Mouse (Mus musculus) common myeloid progenitor, adult 5-6 weeks (primary cell): ENCODE measurements around the gene Ncan. TPM values are rescaled to one million over a fixed set of nuclear protein-coding genes. Genes with fewer than 3 reads are reported as not detected.
A peak's percentile ranks its signal among the peaks of the same experiment; 100 is the strongest.

ENCODE experiments used
- ATAC-seq: replicated peaks from 2 replicates; pipeline ENCODE4 v1.8.0; 2016; ENCODE audit warnings: low read depth, mild to moderate bottlenecking, moderate TSS enrichment, inconsistent platforms; ENCODE audit not compliant: poor library complexity, severe bottlenecking
- total RNA-seq: library from RNA; stranded (forward); fragments of 200-1000, 187-1606 nt; gene quantifications from 2 replicates; pipeline ENCODE4 v1.2.3, GENCODE M21; 2017

Gene Ncan
- not detected in 2 replicates for total RNA-seq

DNA sequence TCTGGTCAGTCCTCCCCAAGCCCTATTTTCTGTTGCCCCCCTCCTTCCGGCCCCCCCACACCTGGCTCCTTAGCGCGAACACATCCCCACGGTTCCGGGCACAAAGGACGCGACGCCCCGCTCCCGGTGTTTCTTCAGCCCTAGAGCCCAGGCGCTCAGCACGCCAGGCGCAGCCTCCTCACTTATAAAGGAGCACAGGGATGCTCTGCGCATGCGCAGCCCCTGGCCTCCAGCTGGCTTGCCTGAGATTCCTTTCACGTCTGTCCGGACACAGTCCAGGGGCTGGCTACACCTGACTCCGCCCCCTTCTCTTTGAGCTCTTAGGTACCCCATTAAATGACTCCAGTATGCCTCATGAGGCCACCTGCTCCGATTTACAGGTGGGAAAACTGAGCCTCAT is at the start of gene Ncan:
TSS of gene Ncan (minus strand) at position 207 of the 400 bp plus-strand sequence.
- ATAC-seq = peak; percentile 28; the same call in 1 of the 2 replicates

DNA sequence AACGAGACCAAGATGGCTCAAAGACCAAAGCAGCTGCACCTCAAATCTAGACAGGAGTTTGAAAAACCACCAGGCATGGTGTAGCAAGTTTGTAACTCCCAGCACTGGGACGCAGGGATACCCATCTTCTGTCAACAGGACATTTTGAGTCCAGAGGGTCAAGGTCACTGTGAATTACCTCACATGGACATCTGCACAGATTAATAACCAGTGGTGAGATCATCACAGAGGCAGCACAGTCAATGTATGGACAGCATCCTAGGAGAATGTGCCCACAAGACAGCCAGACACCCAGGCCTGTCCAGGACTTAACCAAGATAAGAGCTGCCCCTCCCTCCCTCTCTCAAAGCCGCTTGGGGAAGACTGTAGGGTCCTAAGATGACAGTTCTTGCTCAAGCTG is 49.4 kb upstream of the Ncan start:
- ATAC-seq = no peak

DNA sequence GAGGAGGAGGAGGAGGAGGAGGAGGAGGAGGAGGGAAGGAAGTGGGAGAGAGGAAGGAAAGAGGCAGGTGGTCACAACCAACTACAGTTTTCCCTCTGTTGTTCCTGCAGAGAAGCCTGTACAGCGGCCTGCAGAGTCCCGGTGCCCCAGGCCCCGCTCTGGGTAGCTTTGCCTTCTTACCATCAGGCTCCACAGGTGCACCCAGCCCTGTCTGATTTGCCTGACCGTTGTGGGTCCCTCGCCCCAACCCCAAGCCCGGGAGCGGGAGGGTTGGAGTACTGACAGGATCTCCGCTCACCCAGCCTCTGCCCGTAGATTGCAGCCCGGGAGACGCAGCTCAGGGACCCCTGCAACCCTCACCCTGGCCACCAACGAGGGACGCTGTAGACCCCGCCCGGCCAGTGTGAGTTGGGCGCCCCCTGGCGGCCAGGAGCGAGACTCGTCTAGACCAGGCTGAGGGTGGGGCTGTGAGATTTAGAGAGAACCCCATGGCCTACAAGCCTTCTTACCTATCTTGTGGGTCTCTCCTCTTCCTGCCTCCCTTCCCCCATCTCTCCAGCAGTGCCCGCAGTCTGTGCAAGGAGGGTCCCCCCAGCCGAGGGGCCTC is 45.9 kb upstream of the Ncan start:
- ATAC-seq = peak; percentile 83

DNA sequence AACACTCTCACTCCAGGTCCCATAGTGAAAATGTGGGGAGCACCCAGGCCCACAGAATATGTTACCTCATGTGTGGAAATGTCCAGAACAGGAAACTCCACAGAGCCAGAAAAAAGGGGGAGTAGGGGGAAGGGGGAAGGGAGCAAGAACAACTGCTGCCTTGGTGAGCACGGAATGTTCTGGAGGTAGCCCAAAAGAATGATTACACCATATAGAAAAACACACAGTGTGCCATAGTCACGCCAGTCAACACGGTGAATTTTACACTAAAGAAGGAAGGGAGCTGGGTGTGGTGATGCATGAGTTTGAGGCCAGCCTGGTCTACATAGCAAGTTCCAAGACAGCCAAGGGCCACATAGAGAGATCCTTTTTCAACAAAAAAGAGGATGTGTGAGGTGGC is 42.6 kb upstream of the Ncan start:
- no peak for ATAC-seq

GRCm38 (mm10) chr8:70160015-70160414 is 39.3 kb upstream of the Ncan start:
- ATAC-seq = no peak

GRCm38 (mm10) chr8:70159211-70159610 is 38.5 kb upstream of the Ncan start:
- ATAC-seq = no peak

DNA sequence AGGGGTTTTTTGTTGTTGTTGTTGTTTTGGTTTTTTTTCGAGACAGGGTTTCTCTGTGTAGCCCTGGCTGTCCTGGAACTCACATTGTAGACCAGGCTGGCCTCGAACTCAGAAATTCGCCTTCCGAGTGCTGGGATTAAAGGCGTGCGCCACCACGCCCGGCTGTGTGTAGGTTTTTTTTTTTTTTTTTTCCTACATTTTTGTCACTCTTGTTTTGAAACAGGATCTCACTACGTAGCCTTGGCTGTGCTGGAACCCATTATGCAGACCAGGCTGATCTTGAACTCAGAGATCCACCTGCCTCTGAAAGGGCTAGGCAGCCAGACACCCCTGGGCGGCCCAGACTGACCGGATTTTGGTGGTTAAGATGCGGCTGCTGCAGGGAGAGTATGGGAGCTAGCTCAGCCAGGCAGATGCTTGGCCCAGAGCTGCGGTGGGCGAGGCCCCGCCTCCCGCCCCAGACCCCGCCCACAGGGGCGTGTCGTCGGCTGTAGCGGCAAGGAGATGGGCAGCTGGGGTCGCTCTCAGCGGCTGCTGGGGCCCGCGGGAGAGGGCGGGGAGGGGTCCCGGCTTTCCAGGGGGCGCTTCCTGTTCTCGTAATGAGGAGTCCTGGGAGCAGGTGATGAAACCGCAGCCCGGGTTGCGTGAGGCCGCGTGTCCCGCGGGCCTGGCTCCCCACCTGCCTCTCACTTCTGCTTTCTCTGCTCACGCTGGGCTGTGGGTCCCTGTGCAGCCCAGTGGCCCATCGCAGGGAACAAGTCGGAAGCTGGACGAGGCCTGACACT is 37.6 kb upstream of the Ncan start:
- ATAC-seq = peak; percentile 85

DNA sequence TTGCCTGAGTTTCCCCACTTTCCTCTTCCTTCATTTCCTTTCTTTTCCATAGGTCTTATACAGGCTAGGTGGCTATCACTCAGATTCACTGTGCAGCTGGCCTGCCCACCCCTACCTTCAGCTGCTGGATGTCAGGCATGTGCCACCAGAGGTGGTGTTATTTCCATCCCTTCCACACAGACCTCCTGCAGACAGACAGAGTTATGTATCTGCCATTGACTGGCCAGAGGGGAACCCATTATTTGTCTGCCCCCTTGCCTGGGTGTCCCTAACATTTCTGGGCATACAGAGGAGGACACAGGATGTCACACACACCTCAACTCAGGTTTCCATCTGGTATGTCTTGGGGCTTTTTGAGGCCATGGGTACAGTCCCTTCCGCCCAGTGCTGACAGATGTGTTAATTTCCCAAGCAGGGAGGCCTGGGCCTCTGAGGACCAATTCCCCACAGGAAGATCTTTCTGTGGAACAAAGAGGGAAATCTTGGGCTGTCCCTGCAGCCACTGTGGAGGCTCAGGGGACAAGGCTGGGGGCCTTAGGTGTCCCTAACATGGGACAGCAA is 36.6 kb upstream of the Ncan start:
- no peak for ATAC-seq

- peak; percentile 99 for ATAC-seq
These were observed 32.0 kb upstream of the Ncan start for GRCm38 (mm10) chr8:70152537-70153257.

DNA sequence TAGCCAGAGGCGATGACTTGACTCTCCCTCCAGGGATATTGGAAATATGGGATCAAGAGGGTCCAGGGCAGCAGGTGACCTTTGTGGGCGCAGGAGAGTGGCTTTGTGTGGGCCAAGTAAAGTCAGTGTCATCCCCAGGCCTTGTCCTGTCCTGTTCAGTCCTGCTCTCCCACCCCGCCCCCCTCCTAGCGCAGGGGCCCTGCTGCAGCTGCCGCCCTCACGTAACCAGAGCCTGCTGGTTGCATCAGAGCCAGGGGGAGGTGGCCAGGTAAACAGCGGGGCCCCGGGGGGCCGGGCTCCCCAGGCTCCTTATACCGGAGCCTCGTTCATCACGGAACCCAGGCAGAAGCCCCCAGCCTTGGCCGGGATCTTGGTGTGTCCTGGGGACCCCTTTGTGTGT is 29.5 kb upstream of the Ncan start:
- ATAC-seq = no peak

- no peak for ATAC-seq
These were observed 27.3 kb upstream of the Ncan start for GRCm38 (mm10) chr8:70147678-70148607.

DNA sequence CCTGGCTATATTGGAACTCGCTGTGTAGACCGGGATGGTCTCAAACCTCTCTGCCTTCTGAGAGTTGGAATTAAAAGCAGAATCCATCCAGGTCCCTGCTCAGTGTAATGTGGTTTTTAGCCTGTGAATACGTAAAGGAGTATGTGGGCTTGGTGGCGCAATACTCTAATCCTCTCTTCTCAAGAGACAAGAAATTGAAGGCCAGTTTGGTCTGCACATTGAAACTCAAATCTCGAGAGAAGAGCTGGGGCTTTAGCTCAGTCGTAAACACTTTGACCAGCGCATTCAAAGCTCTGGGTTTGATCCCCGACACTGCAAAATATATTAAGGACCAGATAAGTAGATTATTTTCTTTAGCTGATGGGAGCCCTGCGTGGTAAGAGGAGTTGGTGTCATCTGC is 19.3 kb upstream of the Ncan start:
- ATAC-seq = peak; percentile 12

DNA sequence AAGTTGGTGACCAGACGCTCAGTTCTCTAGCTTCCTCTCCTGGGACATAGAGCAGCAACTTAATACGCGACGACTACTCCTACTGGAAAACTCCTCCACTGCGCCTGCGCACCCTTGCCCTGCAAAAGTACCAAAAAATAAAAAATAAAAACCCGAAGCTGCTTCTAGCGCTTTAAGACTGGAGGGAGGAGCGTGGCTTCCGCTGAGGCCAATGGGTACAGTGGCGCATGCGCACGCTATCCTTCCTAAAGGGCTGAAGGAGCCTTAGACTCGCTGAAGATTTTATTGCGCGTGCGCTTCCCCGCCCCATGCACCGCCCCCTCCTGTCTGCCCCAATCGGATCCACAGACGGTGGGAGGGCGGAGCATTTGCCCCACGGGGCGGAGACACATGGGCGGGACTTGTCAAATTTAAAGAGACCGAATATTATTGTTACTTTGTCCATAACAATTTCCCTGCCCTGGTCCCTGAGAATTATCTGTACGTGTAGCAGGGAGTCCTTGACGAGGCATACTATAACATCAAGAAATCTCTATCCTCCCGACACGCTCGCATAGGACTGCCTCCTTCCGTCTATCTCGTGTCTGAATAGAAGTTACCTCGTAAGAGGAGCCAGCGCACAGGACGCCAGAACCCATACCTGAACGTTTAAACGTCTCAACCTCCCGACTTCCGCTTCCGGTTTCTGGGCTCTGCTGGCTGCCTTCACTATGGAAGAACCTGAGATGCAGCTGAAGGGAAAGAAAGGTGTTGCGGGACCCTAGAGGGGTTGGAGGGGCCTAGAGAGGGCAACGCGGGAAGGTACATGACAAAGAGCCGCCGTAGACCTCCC is 18.6 kb upstream of the Ncan start, which contains the start of the genes Rfxank, Borcs8 and Mef2b:
TSS of gene Rfxank (minus strand) at position 129 of the 832 bp plus-strand sequence.
TSS of gene Borcs8 (plus strand) at position 474 of the 832 bp plus-strand sequence.
TSS of gene Mef2b (plus strand) at position 686 of the 832 bp plus-strand sequence.
- peak; percentile 95 for ATAC-seq

GRCm38 (mm10) chr8:70137890-70138289 is 17.2 kb upstream of the Ncan start:
- no peak for ATAC-seq

DNA sequence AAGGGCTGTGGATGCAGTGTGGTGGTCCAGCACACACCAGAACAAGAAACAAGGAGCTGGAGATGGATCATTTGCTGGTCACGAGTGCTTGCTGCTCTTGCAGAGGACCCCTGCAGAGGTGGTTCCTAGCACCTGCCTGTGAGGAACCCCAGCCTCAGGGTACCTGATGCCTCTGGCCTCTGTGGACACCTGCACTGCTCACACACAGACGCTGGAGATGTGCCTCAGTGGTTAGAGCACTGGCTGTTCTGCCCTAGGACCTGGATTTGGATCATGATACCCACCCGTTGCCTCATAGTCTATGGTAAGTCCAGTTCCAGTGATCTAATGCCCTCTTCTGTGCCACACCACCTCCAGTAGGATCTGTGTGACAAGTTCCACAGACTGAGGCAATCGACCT is 15.9 kb upstream of the Ncan start:
- ATAC-seq = no peak

GRCm38 (mm10) chr8:70134931-70135330 is 14.3 kb upstream of the Ncan start:
- ATAC-seq = no peak

- ATAC-seq = no peak
These were observed 13.4 kb upstream of the Ncan start for GRCm38 (mm10) chr8:70134086-70134485.

DNA sequence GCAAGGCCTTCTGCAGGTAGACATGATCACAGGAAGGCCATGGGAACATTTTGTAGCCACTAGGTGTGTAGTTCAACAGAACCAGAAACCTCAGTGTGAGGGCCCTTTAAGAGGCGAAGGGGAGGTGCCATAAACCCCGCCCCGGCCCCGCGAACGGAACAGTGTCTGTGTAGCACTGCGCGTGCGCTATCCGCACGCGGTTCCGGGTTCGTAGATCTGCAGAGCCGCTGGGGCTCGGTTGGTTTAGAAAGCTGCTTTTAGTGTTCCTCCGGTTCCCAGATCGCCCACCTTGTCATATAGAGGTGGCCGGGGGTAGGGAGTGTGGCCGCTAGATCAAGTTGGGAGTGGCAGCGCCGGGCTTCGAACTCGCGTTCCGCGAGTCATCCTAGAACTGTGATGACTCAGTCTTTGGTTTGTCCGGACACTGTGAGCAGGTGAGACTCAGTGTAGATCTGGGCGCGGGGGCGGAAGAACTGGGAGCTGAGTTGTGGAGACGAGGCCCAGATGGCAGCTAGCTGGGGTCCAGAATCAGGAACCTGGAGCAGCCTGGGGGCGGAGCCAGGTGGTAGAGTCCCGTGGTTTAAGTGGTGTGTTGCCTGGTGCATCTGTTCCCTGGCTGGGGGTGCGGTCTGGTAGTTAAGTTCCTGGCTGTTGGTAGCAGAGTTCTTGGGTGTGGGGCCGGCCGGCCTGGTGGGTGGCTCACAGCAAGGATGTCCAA is 10.7 kb upstream of the Ncan start, which contains the start of gene Nr2c2ap:
TSS of gene Nr2c2ap (plus strand) at position 168 of the 718 bp plus-strand sequence.
- peak; percentile 94 for ATAC-seq
